Mouse (Mus musculus) olfactory bulb, adult 2 months (tissue): ENCODE results near the gene Mbd5.

Source experiments
- CTCF ChIP-seq: fragments of 200-500 bp; IDR thresholded peaks from 2 replicates; pipeline ENCODE4 v1.5.1; 2012; ENCODE audit warnings: low read depth, mild to moderate bottlenecking, low read length, moderate library complexity; ENCODE audit not compliant: insufficient read depth
- POLR2A ChIP-seq: fragments of 200-500 bp; IDR thresholded peaks from 2 replicates; pipeline ENCODE4 v1.6.1; 2012; ENCODE audit warnings: mild to moderate bottlenecking, low read depth, low read length, moderate library complexity; ENCODE audit not compliant: insufficient read depth

DNA sequence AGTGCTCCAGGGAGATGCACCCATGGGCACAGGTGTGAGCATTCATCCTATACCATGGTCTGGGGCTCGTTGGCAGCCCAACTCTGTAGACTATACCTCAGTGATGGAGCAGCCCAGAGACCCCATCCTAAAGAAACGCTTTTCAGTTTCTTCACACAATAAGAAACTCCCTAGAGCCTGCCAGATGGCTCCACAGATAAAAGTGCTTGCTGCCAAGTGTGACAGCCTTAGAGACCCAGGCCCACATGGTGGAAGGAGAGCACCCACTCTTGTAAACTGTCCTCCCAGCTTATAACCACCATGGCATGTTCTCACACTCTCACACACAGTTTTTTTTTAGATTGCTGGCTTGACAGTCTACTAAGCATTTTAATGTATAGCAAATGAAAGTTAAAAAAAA lies 314.8 kb downstream of the Mbd5 start:
- TF ChIP-seq CTCF (no peak), POLR2A (no peak)
